Mouse (Mus musculus) lung, adult 2 months (tissue): ENCODE data around the gene 9130023H24Rik.

Experiments
- CTCF ChIP-seq: fragments of 200-500 bp; IDR thresholded peaks from 2 replicates; pipeline ENCODE4 v1.5.1; 2011; ENCODE audit warnings: mild to moderate bottlenecking, low read length, control low read depth; ENCODE audit not compliant: insufficient read depth
- POLR2A ChIP-seq: fragments of 200-500 bp; IDR thresholded peaks from 2 replicates; pipeline ENCODE4 v1.6.1; 2011; ENCODE audit warnings: low read depth, mild to moderate bottlenecking, control low read depth, low read length, borderline replicate concordance; ENCODE audit errors: extremely low read depth

GRCm38 (mm10) chr7:128265411-128265810 is 27.6 kb upstream of the 9130023H24Rik start, which contains the start of gene Slc5a2:
- TF ChIP-seq CTCF = no peak
- TF ChIP-seq POLR2A = no peak
